Mouse (Mus musculus): ENCODE measurements around the gene Nfyb.

The Nfyb gene

GRCm38 (mm10) chr10:82763840-82764631 lies at the start of gene Nfyb:
Nfyb (minus strand) TSS chr10:82764144.
- peak; percentile 99 for DNase-seq (ENCODE audit: extremely low spot score, low spot score)

DNA sequence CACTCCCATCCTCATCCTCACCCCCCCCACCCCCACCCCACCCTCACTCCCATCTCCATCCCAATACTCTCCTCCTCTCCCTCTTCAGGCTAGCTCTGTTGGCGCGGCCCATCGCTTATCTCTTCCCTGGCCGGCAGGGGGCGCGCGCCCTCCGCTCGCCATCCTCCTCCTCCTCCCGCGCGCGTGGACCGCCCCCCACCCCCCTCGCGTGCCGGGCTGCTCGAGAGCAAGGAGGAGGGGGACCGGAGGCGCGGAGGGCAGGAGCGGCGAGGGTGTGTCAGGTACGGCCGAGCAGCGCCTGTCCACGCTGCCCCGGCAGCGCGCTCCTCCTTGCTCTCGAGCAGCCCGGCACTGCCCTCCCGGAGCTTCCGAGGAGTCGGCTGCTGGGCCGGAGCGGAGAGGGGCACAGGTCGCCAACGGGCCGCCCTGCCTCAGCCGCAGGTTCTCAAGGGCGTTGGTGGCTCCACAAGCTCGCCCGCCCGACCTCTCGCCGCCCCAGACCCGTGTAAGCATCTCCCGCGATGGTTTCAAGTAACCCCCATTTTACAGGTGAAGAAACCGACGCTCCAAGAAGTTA lies 48.0 kb upstream of the Nfyb start:
- DNase-seq (ENCODE audit: extremely low spot score, low spot score): peak; percentile 86

- no peak for DNase-seq (ENCODE audit: extremely low spot score, low spot score)
Observed at GRCm38 (mm10) chr10:82809352-82809751, 45.4 kb upstream of the Nfyb start.

- DNase-seq (ENCODE audit: extremely low spot score, low spot score): no peak
Observed at GRCm38 (mm10) chr10:82808891-82809290, 44.9 kb upstream of the Nfyb start.

DNA sequence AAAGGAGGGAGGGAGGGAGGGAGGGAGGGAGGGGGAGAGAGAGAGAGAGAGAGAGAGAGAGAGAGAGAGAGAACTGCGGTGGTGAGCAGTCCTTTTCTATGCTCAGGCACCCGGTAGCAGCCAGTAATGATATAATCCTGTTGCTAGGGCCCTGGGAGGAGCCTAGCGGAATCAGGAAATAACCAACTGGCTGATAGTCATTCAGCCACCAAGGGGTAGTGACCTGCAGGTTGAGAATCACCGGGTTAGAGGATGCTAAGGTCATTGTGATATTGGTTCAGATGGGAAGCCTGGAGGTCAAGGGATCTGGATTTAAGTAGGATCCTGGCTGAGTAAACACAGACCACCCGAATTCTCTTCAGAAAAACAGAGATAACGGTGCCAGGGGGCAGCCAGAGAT lies 44.2 kb upstream of the Nfyb start:
- DNase-seq (ENCODE audit: extremely low spot score, low spot score): no peak

DNA sequence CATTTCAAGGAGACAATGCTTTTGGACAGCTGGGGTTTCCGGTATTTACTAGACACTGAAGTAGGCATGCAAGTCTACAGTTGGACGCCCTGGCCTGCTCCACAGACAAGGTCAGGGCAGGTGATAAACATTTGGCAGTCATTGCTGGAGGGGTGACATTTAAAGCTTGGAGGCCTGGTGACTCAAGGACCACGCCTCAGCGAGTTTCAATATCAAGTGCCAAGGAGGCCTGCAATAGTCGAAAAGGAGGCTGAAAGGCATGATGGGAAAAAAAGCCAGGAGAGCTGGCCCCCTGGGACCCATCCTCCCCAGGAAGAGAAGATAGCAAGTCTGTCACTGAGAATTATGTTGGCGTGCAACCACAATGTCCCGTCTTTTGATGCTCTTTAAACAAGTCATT lies 43.3 kb upstream of the Nfyb start:
- no peak for DNase-seq (ENCODE audit: extremely low spot score, low spot score)

DNA sequence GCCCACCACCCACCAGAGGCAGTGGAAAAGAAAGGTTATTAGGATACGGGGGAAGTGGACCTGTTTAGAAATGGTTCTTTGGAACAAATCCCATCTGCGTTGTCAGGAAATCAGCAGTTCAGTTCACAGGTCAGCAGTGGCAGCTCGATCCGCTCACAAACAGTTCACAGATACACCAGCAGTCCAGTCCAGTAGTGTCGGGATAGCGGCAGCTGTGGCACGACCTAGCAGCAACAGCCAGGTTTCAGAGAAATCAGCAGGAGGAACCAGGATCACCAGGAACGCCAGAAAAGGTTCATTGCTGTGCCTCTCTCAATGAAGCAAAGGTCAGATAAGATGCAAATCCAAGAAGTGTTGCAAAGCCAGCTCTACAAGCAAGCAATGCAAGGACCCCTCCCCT lies 42.5 kb upstream of the Nfyb start:
- DNase-seq (ENCODE audit: extremely low spot score, low spot score): no peak

DNA sequence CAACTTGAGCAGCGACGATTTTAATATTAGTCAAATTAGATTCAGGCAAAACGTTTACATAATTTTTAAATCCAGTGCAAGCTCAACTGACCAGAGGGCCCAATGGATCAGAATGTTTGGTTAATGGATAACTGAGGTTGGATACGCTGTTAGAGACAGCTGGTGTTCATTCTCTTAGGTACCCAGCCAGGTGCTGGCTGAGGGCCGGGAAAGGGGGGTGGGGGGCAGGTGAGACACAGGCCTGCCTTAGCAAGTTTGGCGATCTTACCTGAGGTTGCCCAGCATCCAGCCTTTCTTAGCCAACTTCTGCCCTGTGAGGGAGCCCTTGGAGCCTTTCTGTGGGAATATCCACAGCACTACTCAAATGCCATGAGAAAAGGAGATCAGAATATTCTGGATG lies 41.2 kb upstream of the Nfyb start:
- no peak for DNase-seq (ENCODE audit: extremely low spot score, low spot score)

GRCm38 (mm10) chr10:82804396-82804795 lies 40.5 kb upstream of the Nfyb start:
- DNase-seq (ENCODE audit: extremely low spot score, low spot score): no peak

- DNase-seq (ENCODE audit: extremely low spot score, low spot score): no peak
Observed at GRCm38 (mm10) chr10:82800094-82800493, 36.1 kb upstream of the Nfyb start.

DNA sequence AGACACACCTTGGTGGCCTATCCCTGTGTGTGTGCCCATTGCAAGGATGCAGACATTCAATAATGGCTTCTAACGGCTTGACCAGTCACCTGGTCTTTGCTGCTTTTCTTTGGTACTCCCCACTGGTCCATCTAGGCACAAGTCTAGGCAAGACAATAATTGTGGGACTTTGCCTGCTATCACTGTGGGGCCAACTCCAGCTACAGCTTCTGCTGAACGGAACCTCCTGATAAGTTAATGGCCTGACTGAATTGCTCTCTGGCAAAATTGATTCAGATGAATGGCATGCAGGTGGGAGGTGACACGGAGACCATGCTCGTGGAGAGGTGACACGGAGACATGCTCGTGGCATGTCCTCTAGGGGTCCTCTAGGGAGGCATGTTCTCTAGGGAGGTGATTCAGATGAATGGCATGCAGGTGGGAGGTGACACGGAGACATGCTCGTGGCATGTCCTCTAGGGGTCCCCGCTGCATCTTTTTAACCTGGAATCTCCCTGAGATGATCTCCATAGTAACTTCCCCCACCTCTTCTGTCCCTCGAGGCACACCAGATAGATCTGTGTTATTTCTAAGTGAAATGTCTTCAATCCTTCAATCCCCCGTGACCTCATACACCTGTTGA lies 34.5 kb upstream of the Nfyb start:
- no peak for DNase-seq (ENCODE audit: extremely low spot score, low spot score)

GRCm38 (mm10) chr10:82797119-82797491 lies 33.2 kb upstream of the Nfyb start:
- DNase-seq (ENCODE audit: extremely low spot score, low spot score): no peak

- DNase-seq (ENCODE audit: extremely low spot score, low spot score): no peak
Observed at GRCm38 (mm10) chr10:82796471-82797118, 32.7 kb upstream of the Nfyb start.

- DNase-seq (ENCODE audit: extremely low spot score, low spot score): no peak
Observed at GRCm38 (mm10) chr10:82795767-82796166, 31.8 kb upstream of the Nfyb start.

- DNase-seq (ENCODE audit: extremely low spot score, low spot score): no peak
Observed at GRCm38 (mm10) chr10:82795071-82795731, 31.3 kb upstream of the Nfyb start.

GRCm38 (mm10) chr10:82792311-82792710 lies 28.4 kb upstream of the Nfyb start:
- DNase-seq (ENCODE audit: extremely low spot score, low spot score): no peak

GRCm38 (mm10) chr10:82791713-82792112 lies 27.8 kb upstream of the Nfyb start:
- no peak for DNase-seq (ENCODE audit: extremely low spot score, low spot score)

DNA sequence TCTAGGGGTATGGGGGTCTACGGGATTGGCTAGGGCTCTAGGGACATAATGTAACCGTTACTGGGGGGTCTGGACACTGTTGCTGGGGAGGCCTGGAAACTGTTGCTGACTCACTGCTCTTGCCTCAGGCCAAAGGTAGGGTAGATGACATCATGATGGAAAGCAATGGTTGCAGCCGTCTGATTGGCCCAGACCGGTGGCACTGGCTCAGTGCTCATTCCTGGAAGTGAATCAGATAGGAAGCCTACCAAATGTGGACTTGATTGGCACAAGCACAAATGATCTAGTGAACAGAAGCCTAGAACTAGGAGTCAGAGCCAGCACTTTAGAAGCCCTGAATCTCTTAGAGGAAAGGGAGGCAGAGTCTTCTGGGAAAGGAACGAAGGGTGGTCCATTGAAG lies 26.6 kb upstream of the Nfyb start:
- DNase-seq (ENCODE audit: extremely low spot score, low spot score): no peak

- DNase-seq (ENCODE audit: extremely low spot score, low spot score): no peak
Observed at GRCm38 (mm10) chr10:82789181-82789580, 25.2 kb upstream of the Nfyb start.

GRCm38 (mm10) chr10:82782472-82782871 lies 18.5 kb upstream of the Nfyb start:
- no peak for DNase-seq (ENCODE audit: extremely low spot score, low spot score)

- DNase-seq (ENCODE audit: extremely low spot score, low spot score): no peak
Observed at GRCm38 (mm10) chr10:82780816-82781215, 16.9 kb upstream of the Nfyb start.

DNA sequence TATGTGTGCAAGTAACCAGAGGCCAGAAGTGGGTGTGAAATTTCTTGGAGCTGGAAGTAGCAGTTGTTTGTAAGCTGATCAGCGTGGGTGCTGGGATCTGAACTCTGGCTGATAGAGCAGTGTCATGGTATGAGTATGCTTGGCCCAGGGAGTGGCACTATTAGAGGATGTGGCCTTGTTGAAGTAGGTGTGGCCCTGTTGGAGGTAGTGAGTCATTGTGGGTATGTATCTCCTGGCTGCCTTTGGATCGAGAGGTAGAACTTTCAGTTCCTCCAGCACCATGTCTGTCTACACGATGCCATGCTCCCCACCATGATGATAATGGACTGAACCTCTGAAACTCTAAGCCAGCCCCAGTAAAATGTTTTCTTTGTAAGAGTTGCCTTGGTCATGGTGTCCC lies 16.4 kb upstream of the Nfyb start:
- DNase-seq (ENCODE audit: extremely low spot score, low spot score): no peak

Data from neural tube, embryonic 10.5 days (tissue).